Mouse (Mus musculus): ENCODE results near the gene Ppp3ca. TPM values are rescaled to one million over a fixed set of nuclear protein-coding genes. Genes with fewer than 3 reads are reported as not detected.

The Ppp3ca gene
- polyA plus RNA-seq, 1 experiment from 2014 or later: 64.6 TPM

DNA sequence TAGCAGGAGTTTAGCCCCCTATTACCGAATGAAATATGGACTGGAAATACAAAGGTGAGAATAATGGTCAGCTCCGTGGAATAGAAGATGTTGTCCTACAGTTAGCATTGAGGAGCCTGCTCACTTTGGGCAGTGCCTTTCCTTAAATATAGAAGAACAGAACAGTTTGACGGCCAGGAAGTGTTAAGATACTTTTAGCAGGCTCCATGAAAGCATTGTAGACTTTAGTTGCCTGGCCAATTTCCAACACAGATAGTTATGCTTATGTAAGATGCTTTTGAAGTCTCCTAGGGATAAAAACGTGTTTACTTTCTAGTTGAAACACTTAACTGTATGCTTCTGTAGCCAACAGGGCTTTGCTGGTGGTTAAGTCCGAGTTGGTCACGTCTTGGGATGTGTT is 183.0 kb downstream of the Ppp3ca start:
- WGBS: 43% methylated on average over 6 of the region's 6 CpGs
- no peak overlapping the region for H3K4me3 ChIP-seq
- no peaks in the 10 kb centered on the region for H3K9me3 ChIP-seq
- ATAC-seq (ENCODE audit: borderline replicate concordance, extremely low read depth, low FRiP score, low TSS enrichment): no peak
- peaks cover 17% of the 10 kb centered on the region; the same call in 1 of the 2 replicates for H3K4me1 ChIP-seq
- H3K9ac ChIP-seq: no peak overlapping the region
- H3K4me2 ChIP-seq: no peak overlapping the region
- H3K27ac ChIP-seq: no peak overlapping the region
- H3K36me3 ChIP-seq: no peaks in the 10 kb centered on the region
- no peaks in the 10 kb centered on the region for H3K27me3 ChIP-seq

DNA sequence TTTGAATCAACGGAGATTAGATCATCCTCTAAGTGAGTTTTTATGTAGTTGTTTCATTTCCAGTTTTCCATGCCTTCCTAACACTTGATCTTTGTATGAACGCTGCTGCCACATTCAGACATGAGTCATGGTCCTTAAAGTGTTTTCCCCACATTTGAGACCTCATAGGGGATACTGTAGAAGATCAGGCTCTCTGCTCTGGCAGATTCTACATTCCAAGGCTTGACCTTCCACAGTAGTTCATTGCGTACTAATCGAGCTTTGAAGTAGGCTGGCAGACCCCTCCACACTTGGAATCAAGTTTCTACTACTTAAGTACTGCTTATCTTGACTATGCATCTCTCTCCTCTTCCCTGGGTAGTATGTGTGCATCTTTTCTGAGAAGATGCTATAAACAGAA is 183.7 kb downstream of the Ppp3ca start:
- no peak overlapping the region for H3K27ac ChIP-seq
- H3K27me3 ChIP-seq: no peaks in the 10 kb centered on the region
- ATAC-seq (ENCODE audit: borderline replicate concordance, extremely low read depth, low FRiP score, low TSS enrichment): no peak
- no peaks in the 10 kb centered on the region for H3K9me3 ChIP-seq
- no peak overlapping the region for H3K4me3 ChIP-seq
- no peak overlapping the region for H3K4me2 ChIP-seq
- no peaks in the 10 kb centered on the region for H3K36me3 ChIP-seq
- H3K9ac ChIP-seq: no peak overlapping the region
- 58% methylated on average over 4 of the region's 4 CpGs for WGBS
- peaks cover 17% of the 10 kb centered on the region; the same call in 1 of the 2 replicates for H3K4me1 ChIP-seq

DNA sequence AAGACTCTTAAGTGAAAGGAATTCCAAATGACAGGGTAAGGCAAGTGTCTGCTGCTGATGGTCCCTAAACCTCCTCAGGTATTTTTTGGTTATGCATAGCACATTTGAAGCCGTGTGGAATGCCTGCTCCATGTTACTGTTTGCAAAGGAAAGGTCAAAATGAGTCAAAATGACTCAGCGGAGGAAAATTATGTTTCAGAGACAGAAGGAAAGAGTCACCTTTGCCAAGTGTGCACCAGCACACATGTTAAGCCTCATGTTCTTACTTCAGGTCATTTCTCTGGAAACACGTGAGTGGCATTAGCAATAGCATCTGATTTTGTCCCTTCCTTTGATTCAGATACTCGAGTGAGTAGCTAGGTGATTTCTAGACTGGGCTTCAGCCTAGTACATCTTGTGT is 186.1 kb downstream of the Ppp3ca start:
- no peak for ATAC-seq (ENCODE audit: borderline replicate concordance, extremely low read depth, low FRiP score, low TSS enrichment)
- H3K4me2 ChIP-seq: no peak overlapping the region
- H3K9ac ChIP-seq: no peak overlapping the region
- 75% methylated on average over 4 of the region's 4 CpGs for WGBS
- peaks cover 17% of the 10 kb centered on the region; the same call in 1 of the 2 replicates for H3K4me1 ChIP-seq
- no peak overlapping the region for H3K4me3 ChIP-seq
- H3K27ac ChIP-seq: no peak overlapping the region
- H3K27me3 ChIP-seq: no peaks in the 10 kb centered on the region
- H3K36me3 ChIP-seq: no peaks in the 10 kb centered on the region
- no peaks in the 10 kb centered on the region for H3K9me3 ChIP-seq

DNA sequence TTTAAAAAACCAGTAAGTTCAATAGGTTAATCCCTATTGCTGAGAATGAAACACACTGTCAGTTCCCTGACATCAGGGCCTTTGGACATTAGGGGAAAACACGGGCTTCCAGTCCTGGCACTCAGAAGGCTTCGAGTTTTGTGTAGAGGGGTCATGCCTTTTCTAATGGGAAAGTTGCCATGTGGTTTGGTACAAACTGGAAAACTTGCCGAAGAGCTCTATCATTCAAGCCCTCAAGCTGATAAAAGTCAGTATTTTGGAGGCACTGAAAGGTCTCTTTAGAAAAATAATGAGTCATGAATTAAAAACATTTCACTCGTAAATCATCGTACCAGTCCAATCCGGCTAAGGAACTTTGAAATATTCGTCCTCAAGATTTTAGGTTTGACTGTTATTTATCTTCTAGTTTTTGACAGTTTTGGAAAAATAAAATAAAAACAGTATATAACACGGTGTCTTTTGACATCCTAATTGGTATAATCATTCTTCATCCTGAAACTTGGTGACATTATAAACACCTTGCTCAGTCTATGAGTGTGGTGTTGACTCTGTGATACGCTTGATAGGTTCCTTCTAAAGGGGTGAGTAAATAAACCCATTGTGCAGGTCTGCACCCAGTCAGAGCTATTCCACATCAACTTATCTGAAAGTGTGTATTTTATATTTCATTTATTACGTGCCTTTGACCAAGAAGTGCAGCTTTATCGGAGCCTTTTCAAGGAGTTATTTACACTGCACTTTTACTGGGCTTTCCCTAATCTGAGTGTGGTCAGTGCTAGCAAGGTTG is 192.3 kb downstream of the Ppp3ca start:
- Histone ChIP-seq H3K27ac (peak overlapping the region; percentile 62), H3K4me3 (no peak overlapping the region), H3K36me3 (no peaks in the 10 kb centered on the region), H3K9me3 (no peaks in the 10 kb centered on the region), H3K4me1 (peaks cover 13% of the 10 kb centered on the region), H3K9ac (no peak overlapping the region), H3K4me2 (no peak overlapping the region), H3K27me3 (no peaks in the 10 kb centered on the region)
- WGBS: 38% methylated on average over 11 of the region's 11 CpGs
- ATAC-seq (ENCODE audit: borderline replicate concordance, extremely low read depth, low FRiP score, low TSS enrichment): peak; percentile 64; the same call in 1 of the 2 replicates

DNA sequence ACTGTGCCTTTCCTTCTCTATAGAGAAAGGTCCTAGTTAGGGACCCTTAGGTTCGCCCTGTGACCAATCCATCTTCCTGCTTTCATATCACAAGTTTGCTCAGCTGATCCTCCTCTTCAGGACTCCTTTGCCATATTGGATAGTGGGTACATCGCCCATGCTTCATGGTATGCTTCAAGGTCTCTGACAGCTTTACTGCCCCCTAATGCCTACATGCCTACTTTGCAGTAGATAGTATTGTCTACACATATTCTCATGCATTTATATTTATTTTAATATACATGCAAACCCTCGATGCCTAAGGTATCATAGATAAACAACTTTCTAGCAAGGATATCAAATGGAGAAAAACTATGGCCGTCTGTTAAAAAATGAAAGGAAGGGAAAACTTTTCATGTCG is 193.2 kb downstream of the Ppp3ca start:
- Histone ChIP-seq H3K36me3 (no peaks in the 10 kb centered on the region), H3K4me3 (no peak overlapping the region), H3K27ac (peak overlapping the region; percentile 62), H3K9me3 (no peaks in the 10 kb centered on the region), H3K27me3 (no peaks in the 10 kb centered on the region), H3K4me1 (peaks cover 13% of the 10 kb centered on the region), H3K4me2 (no peak overlapping the region), H3K9ac (no peak overlapping the region)
- no peak for ATAC-seq (ENCODE audit: borderline replicate concordance, extremely low read depth, low FRiP score, low TSS enrichment)
- WGBS: 78% methylated on average over 5 of the region's 5 CpGs

- no peak overlapping the region for H3K4me3 ChIP-seq
- no peaks in the 10 kb centered on the region for H3K27me3 ChIP-seq
- H3K9me3 ChIP-seq: no peaks in the 10 kb centered on the region
- H3K4me1 ChIP-seq: peaks cover 13% of the 10 kb centered on the region
- no peak overlapping the region for H3K9ac ChIP-seq
- ATAC-seq (ENCODE audit: borderline replicate concordance, extremely low read depth, low FRiP score, low TSS enrichment): no peak
- no peaks in the 10 kb centered on the region for H3K36me3 ChIP-seq
- H3K4me2 ChIP-seq: no peak overlapping the region
- H3K27ac ChIP-seq: no peak overlapping the region
Observed at GRCm38 (mm10) chr3:136864306-136864705, 194.4 kb downstream of the Ppp3ca start.

DNA sequence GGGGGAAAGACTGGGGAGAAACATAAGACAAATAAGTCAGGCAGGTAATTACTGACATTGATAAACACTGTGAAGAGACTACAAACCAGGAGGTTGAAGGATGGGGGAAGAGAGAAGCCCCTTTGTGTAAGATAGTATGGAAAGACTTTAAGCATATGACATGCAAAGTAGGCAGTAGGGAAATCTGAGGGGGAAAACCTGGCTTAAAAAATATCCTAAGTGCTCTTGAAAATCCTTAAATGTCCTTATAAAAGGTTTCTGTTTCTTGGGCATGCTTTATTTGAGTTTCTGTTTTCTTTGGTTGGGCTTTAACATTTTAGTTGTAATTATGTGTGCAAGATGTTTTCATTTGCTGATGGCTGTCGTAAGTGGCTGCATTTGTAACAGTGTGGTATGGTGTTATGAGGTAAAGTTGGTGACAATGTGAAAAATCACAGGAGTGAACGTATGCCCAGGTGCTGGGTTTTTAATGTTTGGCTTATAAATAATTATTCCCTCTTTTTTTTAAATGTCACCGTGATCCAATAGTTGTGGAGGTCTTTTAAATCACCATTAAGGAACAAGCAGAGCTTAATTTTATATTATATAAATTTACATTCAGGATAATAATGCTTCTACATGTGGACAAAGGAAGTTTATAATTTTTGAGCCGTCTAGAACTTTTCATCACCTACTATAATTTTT is 195.4 kb downstream of the Ppp3ca start:
- peaks cover 13% of the 10 kb centered on the region for H3K4me1 ChIP-seq
- H3K27me3 ChIP-seq: no peaks in the 10 kb centered on the region
- H3K27ac ChIP-seq: peak overlapping the region; percentile 47
- H3K9me3 ChIP-seq: no peaks in the 10 kb centered on the region
- H3K4me2 ChIP-seq: no peak overlapping the region
- H3K9ac ChIP-seq: no peak overlapping the region
- no peak for ATAC-seq (ENCODE audit: borderline replicate concordance, extremely low read depth, low FRiP score, low TSS enrichment)
- H3K4me3 ChIP-seq: no peak overlapping the region
- WGBS: 70% methylated on average over 4 of the region's 4 CpGs
- no peaks in the 10 kb centered on the region for H3K36me3 ChIP-seq

DNA sequence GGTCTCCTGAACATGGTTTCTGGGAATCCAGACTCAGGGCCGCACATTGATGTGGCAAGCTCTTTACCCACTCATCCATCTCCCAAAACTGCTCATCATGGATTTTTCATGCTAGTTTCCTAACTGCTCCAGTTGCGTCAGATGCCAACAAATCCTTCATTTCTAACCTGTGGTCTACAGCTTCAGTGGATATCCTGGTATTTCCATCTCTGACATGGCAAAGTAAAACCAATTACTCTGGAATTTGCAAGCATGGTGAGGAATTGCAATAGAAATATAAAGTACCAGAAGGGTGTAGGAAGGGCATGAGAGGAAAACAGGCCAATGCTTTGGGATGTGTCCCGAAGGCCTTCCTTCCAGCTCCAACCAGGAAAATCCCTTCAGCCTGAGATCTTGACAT is 196.2 kb downstream of the Ppp3ca start:
- H3K4me2 ChIP-seq: no peak overlapping the region
- no peak overlapping the region for H3K27ac ChIP-seq
- H3K27me3 ChIP-seq: no peaks in the 10 kb centered on the region
- 89% methylated on average over 3 of the region's 3 CpGs for WGBS
- no peaks in the 10 kb centered on the region for H3K36me3 ChIP-seq
- peaks cover 15% of the 10 kb centered on the region for H3K4me1 ChIP-seq
- no peak for ATAC-seq (ENCODE audit: borderline replicate concordance, extremely low read depth, low FRiP score, low TSS enrichment)
- no peak overlapping the region for H3K4me3 ChIP-seq
- H3K9me3 ChIP-seq: no peaks in the 10 kb centered on the region
- H3K9ac ChIP-seq: no peak overlapping the region

- peaks cover 19% of the 10 kb centered on the region for H3K4me1 ChIP-seq
- no peaks in the 10 kb centered on the region for H3K27me3 ChIP-seq
- H3K9me3 ChIP-seq: no peaks in the 10 kb centered on the region
- no peak overlapping the region for H3K4me2 ChIP-seq
- 86% methylated on average over 3 of the region's 3 CpGs for WGBS
- H3K4me3 ChIP-seq: no peak overlapping the region
- ATAC-seq (ENCODE audit: borderline replicate concordance, extremely low read depth, low FRiP score, low TSS enrichment): no peak
- H3K9ac ChIP-seq: no peak overlapping the region
- no peak overlapping the region for H3K27ac ChIP-seq
- H3K36me3 ChIP-seq: no peaks in the 10 kb centered on the region
Observed at GRCm38 (mm10) chr3:136866571-136866970, 196.6 kb downstream of the Ppp3ca start.

DNA sequence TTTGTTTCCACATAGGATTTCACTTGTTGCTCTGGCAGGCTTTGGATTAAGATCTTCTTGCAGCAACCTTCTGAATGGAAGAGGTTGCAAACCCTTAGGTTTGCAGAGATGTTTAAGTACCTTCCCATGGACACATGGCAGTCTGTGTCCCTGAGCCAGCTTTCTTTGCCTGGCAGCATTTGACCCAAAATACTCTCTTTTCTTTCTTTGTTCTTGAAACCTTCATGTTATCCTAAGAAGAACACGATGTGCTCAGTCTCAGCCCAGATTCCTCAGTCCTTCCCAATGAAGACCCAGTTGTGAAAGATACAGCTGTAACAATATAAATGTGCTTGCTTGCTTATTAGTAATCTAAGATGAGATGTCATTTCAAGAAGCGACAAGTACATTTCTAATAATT is 197.4 kb downstream of the Ppp3ca start:
- no peaks in the 10 kb centered on the region for H3K36me3 ChIP-seq
- no peaks in the 10 kb centered on the region for H3K27me3 ChIP-seq
- ATAC-seq (ENCODE audit: borderline replicate concordance, extremely low read depth, low FRiP score, low TSS enrichment): no peak
- H3K27ac ChIP-seq: no peak overlapping the region
- H3K4me2 ChIP-seq: no peak overlapping the region
- no peak overlapping the region for H3K9ac ChIP-seq
- WGBS: 92% methylated on average over 2 of the region's 2 CpGs
- no peak overlapping the region for H3K4me3 ChIP-seq
- H3K9me3 ChIP-seq: no peaks in the 10 kb centered on the region
- peaks cover 22% of the 10 kb centered on the region for H3K4me1 ChIP-seq

- no peaks in the 10 kb centered on the region for H3K27me3 ChIP-seq
- no peaks in the 10 kb centered on the region for H3K36me3 ChIP-seq
- H3K9ac ChIP-seq: no peak overlapping the region
- 43% methylated on average over 14 of the region's 14 CpGs for WGBS
- no peaks in the 10 kb centered on the region for H3K9me3 ChIP-seq
- H3K4me1 ChIP-seq: peaks cover 18% of the 10 kb centered on the region
- peak; percentile 88; the same call in 1 of the 2 replicates for ATAC-seq (ENCODE audit: borderline replicate concordance, extremely low read depth, low FRiP score, low TSS enrichment)
- H3K27ac ChIP-seq: no peak overlapping the region
- no peak overlapping the region for H3K4me2 ChIP-seq
- H3K4me3 ChIP-seq: no peak overlapping the region
Observed at GRCm38 (mm10) chr3:136871772-136872532, 202.0 kb downstream of the Ppp3ca start.
